Mouse (Mus musculus) induced T-regulatory cell, adult 2 months (primary cell): Measurements from ENCODE around the gene Comp.

Experiments
- DNase-seq: peaks from one replicate; pipeline ENCODE4 v3.0.0-alpha.2; 2012; ENCODE audit warnings: low read depth

Comp gene

DNA sequence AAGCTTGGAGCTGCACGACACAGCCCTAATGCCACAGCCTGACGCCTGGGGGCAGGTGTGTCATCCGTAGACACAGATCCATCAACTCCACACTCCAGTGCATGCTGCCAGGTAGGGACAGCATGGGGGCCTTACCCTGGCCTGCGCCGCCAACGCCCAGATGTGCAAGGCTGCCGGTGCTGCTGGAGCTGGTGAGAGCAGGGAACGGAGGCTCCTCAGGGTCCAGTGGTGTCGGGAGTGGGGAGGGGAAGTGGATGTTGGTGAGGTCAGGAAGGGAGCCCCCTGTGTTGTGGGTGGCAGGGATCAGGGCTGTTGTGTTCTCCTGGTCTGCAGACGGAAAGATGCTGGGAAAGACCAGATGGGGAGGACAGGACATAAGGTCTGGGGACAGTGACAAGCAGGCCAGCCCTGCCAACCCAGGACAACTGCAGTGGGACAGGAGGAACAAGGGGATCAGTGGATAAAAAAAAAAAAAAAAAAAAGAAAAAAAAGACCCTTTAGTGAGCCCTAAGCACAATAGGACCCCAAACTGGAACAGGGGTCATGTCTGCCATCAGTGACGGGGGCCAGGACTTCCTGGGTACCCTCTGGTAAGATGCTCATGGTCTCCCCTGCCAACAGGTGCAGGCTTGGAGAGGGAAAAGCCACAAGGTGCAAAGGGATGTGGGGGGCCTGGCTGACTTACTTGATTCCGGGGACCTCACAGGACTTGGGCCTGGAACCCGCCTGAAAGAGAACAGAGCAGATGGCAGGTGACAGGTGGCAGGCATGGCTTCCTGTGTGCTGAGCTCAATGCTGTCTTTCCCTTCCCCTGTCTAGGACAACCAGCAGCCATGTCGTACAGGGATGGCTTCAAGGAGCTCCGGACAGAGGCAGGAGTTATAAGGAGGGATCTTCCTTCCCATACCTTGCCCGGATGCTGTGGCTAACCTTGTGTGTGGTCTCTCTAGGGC, 24.5 kb downstream of the Comp start:
- DNase-seq = no peak

DNA sequence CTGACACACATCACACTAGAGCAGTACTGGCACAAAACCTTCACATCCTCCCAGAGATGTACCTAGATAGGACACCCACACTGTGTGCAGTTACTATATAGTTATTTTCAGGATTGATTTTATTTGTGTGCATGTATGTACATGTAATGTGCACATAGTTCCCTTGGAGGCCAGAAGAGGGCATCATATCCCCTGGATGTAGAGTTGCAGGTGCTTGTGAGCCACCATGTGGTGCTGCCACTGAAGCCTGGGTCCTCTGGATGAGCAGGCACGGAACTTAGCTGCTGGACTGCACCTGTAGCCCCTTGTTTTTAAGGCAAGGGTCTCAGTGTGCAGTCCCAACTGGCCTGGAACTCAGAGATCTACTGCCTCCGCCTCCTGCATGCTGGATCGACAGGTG, 30.9 kb downstream of the Comp start:
- no peak for DNase-seq

DNA sequence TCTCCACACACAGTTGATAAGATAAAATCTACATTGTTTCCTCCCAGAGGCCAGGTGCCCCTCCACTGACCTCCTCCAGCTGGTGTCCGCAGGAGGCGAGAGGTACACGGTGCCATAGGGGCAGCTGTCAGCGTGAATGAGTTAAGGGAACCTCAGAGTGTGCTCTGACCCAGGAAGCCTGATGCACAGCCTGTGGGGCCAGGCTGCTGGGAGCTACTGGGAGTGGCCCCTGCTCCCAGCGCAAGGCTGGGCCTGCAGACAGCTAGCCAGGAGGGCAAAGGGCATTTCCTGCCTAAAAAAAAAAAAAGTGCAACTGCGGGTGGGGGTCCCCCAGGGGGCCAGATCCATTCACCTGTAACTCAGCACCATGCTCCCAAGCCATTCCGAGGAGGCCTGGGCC, 31.8 kb downstream of the Comp start:
- no peak for DNase-seq

DNA sequence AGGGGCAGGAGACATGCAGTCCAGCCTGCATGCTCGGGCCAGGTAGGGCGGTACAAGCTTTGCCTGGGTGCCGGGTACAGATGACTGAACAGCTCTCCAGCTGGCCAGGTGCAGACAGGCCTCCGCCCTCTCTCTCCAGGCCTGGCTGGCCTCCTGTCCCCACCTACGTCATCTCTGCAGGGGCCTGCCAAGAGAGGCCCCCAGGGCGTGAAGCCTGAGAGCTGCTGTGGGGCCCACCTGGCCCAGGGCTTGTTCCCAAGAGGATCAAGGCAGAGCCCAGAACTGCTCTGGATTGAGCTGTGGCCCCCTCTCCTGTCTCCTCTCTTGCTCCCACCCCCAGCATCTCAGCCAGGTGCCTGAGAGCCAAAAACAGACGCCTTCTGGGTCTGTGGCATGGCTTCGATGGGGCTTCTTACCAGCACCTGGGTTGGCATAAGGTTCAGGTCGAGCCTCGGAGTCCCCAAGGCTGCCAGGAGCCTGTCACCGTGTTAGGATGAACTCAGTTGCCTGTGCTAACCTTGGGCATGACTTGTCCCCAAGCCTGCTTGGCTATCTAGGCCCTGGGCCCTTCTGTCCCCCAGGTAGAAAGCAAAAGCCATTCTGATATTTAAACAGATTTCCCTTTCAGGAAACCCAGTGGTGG, 33.2 kb downstream of the Comp start:
- no peak for DNase-seq

DNA sequence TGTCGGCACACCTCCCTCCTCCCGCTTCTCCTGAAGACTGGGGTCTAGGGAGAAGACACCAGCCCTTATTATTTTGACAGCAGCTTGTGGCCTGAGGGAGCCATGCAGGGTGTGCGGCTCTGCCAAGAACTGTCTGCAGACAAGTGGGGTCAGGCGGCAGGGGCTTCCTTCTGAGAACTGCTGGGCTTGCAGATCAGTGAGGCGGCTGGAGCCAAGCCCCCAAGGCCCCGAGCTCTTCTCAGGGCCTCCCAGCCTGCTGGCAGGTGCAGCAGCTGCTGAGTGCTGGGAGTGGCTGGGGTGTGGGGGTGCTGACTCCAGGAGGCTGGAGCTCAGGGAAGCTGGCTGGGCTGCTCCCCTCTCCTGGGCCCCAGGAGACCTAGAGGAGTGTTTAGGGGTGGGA, 34.9 kb downstream of the Comp start:
- no peak for DNase-seq

GRCm38 (mm10) chr8:70409019-70409418, 35.7 kb downstream of the Comp start:
- no peak for DNase-seq

GRCm38 (mm10) chr8:70409455-70409871, 36.1 kb downstream of the Comp start:
- DNase-seq = no peak

DNA sequence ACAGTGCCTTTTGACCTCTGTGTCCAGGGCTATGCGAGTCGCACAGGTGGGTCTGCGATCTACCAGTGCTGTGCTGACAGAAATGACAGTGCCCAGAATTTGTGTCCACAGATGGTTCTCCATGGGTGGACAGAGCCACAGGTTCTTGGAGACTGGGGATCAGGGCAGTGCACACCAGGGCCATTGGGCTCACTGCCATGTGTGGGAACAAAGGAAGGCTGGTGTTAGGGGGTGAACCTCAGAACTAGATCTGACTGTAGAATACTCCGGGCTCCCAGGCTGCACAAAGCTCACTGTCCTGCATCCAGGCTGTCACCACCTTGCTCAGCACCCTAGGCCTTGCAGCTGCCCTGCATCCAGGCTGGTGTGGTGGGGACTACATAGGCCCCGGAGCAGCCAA, 36.9 kb downstream of the Comp start:
- no peak for DNase-seq

- no peak for DNase-seq
Observed at GRCm38 (mm10) chr8:70414310-70414946, 41.1 kb downstream of the Comp start.

- DNase-seq = peak; percentile 68
Observed at GRCm38 (mm10) chr8:70415540-70416451, 42.4 kb downstream of the Comp start.

DNA sequence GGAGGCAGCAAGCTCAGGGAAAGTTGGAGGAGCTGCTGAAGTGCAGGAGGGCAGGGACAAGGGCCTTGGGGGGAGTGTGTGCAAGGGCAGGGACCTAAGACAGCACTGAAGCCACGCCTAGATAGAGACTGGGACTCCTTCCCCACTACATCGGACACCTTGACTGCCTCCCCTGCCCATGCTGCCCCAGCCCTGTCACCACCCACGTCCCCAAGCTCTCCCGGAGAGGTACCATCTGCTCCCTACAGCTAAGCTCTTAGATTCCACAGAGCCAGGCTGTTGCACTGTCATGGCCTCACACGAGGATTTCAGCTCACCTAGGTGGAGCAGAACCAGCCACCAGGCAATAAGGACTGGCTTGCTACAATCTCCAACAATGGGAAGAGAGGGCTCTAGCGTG, 43.6 kb downstream of the Comp start:
- DNase-seq = no peak

DNA sequence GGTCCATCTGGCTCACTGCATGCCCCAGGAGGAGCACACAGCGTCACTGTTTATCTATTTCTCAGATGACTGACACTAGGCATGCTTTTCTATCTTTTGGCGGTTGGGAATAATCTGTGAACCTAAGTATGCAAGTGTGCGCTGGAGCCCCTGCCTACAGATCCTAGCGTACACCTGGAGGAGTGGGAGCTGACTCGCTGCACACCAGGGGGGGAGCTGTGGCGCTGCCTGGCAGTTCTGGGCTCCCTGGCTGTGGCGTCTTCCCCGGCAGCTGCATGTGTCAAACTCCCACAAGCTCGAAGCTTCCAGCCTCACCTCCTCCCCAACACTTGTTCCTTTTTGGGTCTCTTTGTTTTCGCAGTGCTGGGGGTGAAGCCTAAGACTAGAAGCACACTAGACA, 44.6 kb downstream of the Comp start:
- DNase-seq = no peak

GRCm38 (mm10) chr8:70418954-70419353, 45.6 kb downstream of the Comp start:
- DNase-seq = no peak

DNA sequence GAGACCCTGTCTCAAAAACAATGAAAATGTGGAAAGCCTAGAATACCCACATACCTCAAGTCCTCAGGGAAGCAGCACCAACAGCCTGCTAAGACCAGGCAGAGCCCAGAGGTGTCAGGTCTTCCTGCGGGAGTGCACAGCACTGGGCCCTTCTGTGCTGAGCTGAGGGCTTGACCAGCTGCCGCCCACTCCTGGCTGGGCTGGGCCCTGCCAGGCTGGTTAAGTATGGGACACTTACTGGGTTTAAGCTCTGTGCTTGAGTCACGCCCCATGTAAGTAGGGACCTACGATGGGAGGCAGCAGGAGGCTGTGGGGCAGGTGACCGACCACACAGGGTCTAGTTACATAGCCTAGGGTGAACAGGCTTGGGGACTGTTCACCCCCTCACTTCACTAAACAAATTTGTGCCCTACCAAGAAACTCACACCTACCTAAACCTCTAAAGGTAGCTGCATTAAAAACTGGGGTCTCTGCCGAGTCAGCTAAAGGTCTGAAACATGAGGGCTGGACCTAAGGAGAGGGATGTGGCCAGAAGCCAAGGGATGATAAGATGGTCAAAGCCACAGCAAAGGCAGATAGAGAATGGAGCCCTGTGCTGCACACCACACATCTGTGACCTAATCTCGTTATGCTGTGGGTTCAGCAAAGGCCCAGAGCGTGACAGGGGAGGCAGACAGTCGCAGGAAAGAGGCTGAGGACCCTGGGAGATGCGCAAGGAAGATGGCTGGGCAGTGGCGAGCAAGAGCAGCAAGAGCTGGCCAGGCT, 46.7 kb downstream of the Comp start:
- DNase-seq = no peak

- no peak for DNase-seq
Observed at GRCm38 (mm10) chr8:70421349-70422104, 48.2 kb downstream of the Comp start.

- no peak for DNase-seq
Observed at GRCm38 (mm10) chr8:70422722-70423121, 49.4 kb downstream of the Comp start.

DNA sequence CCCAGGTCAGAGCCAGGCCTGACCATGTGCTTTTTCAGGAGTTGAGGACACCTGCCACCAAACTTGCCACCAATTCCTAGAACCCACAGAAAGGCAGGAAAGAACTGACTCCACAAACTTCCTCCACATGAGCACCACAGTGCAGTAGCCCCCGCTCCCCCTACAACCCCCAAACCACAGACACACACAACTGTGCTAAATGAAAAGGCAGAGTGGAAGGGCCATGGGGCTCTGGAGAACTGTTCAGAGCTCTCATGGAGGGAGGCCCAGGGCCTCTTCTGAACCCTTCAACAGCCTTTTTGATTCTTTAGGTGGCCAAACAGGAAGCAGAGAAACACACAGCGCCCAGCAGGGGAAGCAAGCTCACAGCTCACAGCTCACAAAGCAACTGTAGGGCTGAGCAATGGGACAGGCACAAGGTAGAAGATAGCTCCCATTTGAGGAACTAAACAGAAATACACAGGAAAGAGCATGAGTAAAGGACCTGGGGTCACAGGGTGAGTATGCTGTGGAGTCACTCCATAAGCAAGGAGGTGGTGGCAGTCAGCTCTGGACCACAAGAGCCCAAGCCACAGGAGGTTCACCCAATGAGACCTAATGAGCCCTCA, 53.0 kb downstream of the Comp start:
- DNase-seq = peak; percentile 25

- DNase-seq = no peak
Observed at GRCm38 (mm10) chr8:70431213-70431612, 57.9 kb downstream of the Comp start.
